Mouse (Mus musculus) gastrocnemius, adult 18-20 months (tissue): ENCODE measurements around the gene Gm11568. TPM values are rescaled to one million over a fixed set of nuclear protein-coding genes. Genes with fewer than 3 reads are reported as not detected.
"Not testable (repeated sequence)": the region's sequence is repeated elsewhere in the genome, so short reads cannot be mapped to it uniquely, and the experiment has no call there.

Source experiments
- DNase-seq: peaks from one replicate; pipeline ENCODE4 v3.0.0; 2021; ENCODE audit warnings: low spot score
- long read RNA-seq, 2 experiments: library from polyadenylated mRNA; stranded (forward); transcript quantifications; one replicate each; pipeline ENCODE4 v2.0.0; 2021
- total RNA-seq, 2 experiments: library from RNA; stranded (reverse); gene quantifications; 2 replicates each; pipeline ENCODE4 v1.2.3; 2021

Gm11568 gene
- total RNA-seq: not detected
- long read RNA-seq, experiment 1: 0 reads
- long read RNA-seq, experiment 2: 0 reads

GRCm38 (mm10) chr11:99857617-99858016 lies at the start of gene Gm11568:
TSS of gene Gm11568 (plus strand) at chr11:99857917.
- no peak for DNase-seq

- not testable (repeated sequence) for DNase-seq
Measured at GRCm38 (mm10) chr11:99809792-99810191, 47.9 kb upstream of the Gm11568 start, which contains the start of gene Krtap4-13. TSS of gene Krtap4-13 (minus strand) at chr11:99809892.

- DNase-seq: not testable (repeated sequence)
Measured at GRCm38 (mm10) chr11:99815566-99815965, 42.2 kb upstream of the Gm11568 start, which contains the start of gene Gm11564. TSS of gene Gm11564 (minus strand) at chr11:99815666.

- no peak for DNase-seq
Measured at GRCm38 (mm10) chr11:99837966-99838365, 19.8 kb upstream of the Gm11568 start, which contains the start of gene 2300003K06Rik. TSS of gene 2300003K06Rik (minus strand) at chr11:99838066.

- no peak for DNase-seq
Measured at GRCm38 (mm10) chr11:99842185-99842584, 15.5 kb upstream of the Gm11568 start.

GRCm38 (mm10) chr11:99846746-99847145 lies 11.0 kb upstream of the Gm11568 start:
- no peak for DNase-seq

GRCm38 (mm10) chr11:99851508-99851907 lies 6.2 kb upstream of the Gm11568 start, which contains the start of gene Krtap4-16:
TSS of gene Krtap4-16 (minus strand) at chr11:99851608.
- DNase-seq: no peak

GRCm38 (mm10) chr11:99854121-99854520 lies 3.6 kb upstream of the Gm11568 start:
- DNase-seq: no peak

- no peak for DNase-seq
Measured at GRCm38 (mm10) chr11:99858761-99859160, 1.0 kb downstream of the Gm11568 start.

- DNase-seq: not testable (repeated sequence)
Measured at GRCm38 (mm10) chr11:99864176-99864575, 6.5 kb downstream of the Gm11568 start, which contains the start of gene Gm11559. TSS of gene Gm11559 (plus strand) at chr11:99864476.

GRCm38 (mm10) chr11:99873089-99873488 lies 15.4 kb downstream of the Gm11568 start, which contains the start of gene Krtap9-1:
TSS of gene Krtap9-1 (plus strand) at chr11:99873389.
- DNase-seq: not testable (repeated sequence)

- not testable (repeated sequence) for DNase-seq
Measured at GRCm38 (mm10) chr11:99878887-99879286, 21.2 kb downstream of the Gm11568 start, which contains the start of gene Gm11567. TSS of gene Gm11567 (plus strand) at chr11:99879187.

- DNase-seq: no peak
Measured at GRCm38 (mm10) chr11:99907620-99908019, 49.9 kb downstream of the Gm11568 start, which contains the start of gene Krtap31-1. TSS of gene Krtap31-1 (plus strand) at chr11:99907920.

Other genes starting within 250 kb of the Gm11568 start
- gene Gm11937, start 247.7 kb upstream of the Gm11568 start, total RNA-seq: not detected
- not detected for gene Krtap2-4, start 243.1 kb upstream of the Gm11568 start, total RNA-seq
- not detected for gene Gm11562, start 237.5 kb upstream of the Gm11568 start, total RNA-seq
- not detected for gene Krtap4-1, start 229.7 kb upstream of the Gm11568 start, total RNA-seq
- not detected for gene Krtap4-2, start 222.8 kb upstream of the Gm11568 start, total RNA-seq
- gene Krtap4-7, start 213.8 kb upstream of the Gm11568 start, total RNA-seq: not detected
- not detected for gene Gm11555, start 207.7 kb upstream of the Gm11568 start, total RNA-seq
- gene Gm11563, start 199.0 kb upstream of the Gm11568 start, total RNA-seq: not detected
- gene Krtap4-6, start 192.0 kb upstream of the Gm11568 start, total RNA-seq: not detected
- not detected for gene Gm14190, start 167.2 kb upstream of the Gm11568 start, total RNA-seq
- gene Gm14180, start 123.6 kb upstream of the Gm11568 start, total RNA-seq: not detected
- gene Gm11595, start 85.0 kb upstream of the Gm11568 start, total RNA-seq: not detected
- gene Krtap4-8, start 77.2 kb upstream of the Gm11568 start, total RNA-seq: not detected
- not detected for gene Krtap4-9, start 72.7 kb upstream of the Gm11568 start, total RNA-seq
- gene Gm11596, start 64.5 kb upstream of the Gm11568 start, total RNA-seq: not detected
- not detected for gene Gm11569, start 59.0 kb upstream of the Gm11568 start, total RNA-seq
- gene Gm11554, start 53.5 kb upstream of the Gm11568 start, total RNA-seq: not detected
- gene Krtap4-13, start 48.0 kb upstream of the Gm11568 start, total RNA-seq: not detected
- not detected for gene Gm11564, start 42.3 kb upstream of the Gm11568 start, total RNA-seq
- not detected for gene 2300003K06Rik, start 19.9 kb upstream of the Gm11568 start, total RNA-seq
- not detected for gene Krtap4-16, start 6.3 kb upstream of the Gm11568 start, total RNA-seq
- not detected for gene Gm11559, start 6.6 kb downstream of the Gm11568 start, total RNA-seq
- not detected for gene Krtap9-1, start 15.5 kb downstream of the Gm11568 start, total RNA-seq
- not detected for gene Gm11567, start 21.3 kb downstream of the Gm11568 start, total RNA-seq
- not detected for gene Krtap31-1, start 50.0 kb downstream of the Gm11568 start, total RNA-seq
- not detected for gene Gm11565, start 56.8 kb downstream of the Gm11568 start, total RNA-seq
- gene Krtap31-2, start 78.4 kb downstream of the Gm11568 start, total RNA-seq: not detected
- gene Krtap9-5, start 90.6 kb downstream of the Gm11568 start, total RNA-seq: not detected
- gene Krtap29-1, start 121.1 kb downstream of the Gm11568 start, total RNA-seq: not detected
- not detected for gene Krtap16-1, start 128.7 kb downstream of the Gm11568 start, total RNA-seq
- gene Krtap17-1, start 136.1 kb downstream of the Gm11568 start, total RNA-seq: not detected
- under 1 TPM in 1 of 2 experiments, not detected in 1; 0.21 TPM for gene Krt33a, start 158.3 kb downstream of the Gm11568 start, total RNA-seq
- gene Krt33b, start 172.0 kb downstream of the Gm11568 start, total RNA-seq: not detected
- under 1 TPM in 1 of 2 experiments, not detected in 1; 0.25 TPM for gene Krt34, start 183.6 kb downstream of the Gm11568 start, total RNA-seq
- gene Krt31, start 192.6 kb downstream of the Gm11568 start, total RNA-seq: not detected
- gene Krt32, start 230.3 kb downstream of the Gm11568 start, total RNA-seq: not detected
- gene Krt35, start 238.3 kb downstream of the Gm11568 start, total RNA-seq: not detected
- gene Krt36, start 247.7 kb downstream of the Gm11568 start, total RNA-seq: not detected